Mouse (Mus musculus) left cerebral cortex, adult 6 months (tissue): Measurements from ENCODE around the gene Slc22a13. TPM values are rescaled to one million over a fixed set of nuclear protein-coding genes. Genes with fewer than 3 reads are reported as not detected.

Experiments
- long read RNA-seq, 2 experiments: library from polyadenylated mRNA; unstranded; transcript quantifications; one replicate each; pipeline ENCODE4 v2.0.0; 2019 to 2020
- polyA plus RNA-seq: library from polyadenylated mRNA; unstranded; fragments of <200 nt; fragmentation: Nextera tagmentation; gene quantifications from 2 replicates; pipeline ENCODE4 v1.2.3, GENCODE M21; 2021

The Slc22a13 gene
- polyA plus RNA-seq = not detected in 2 replicates
- long read RNA-seq, experiment 1 = 0 reads
- long read RNA-seq, experiment 2 = 0 reads

DNA sequence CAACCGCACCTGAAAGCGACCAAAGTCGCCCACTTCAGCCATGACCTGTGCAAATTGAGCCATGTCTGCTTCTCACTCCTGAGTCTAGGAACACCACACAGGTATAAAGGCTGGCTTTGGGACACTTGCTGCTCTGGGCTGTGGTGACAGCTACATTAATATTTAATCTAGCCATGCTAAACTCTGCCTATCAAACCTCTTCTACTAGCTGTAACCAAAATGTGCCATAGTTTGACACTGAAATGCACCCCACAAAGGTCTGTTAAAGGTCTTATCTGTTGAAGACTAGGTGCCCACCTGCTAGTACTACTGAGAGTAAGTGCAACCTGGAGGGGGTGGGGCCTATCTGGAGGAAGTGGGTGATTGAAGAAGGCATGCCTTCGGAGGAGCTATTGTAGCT is at the start of gene Slc22a13:
TSS of gene Slc22a13 (minus strand) at position 101 of the 400 bp plus-strand sequence.

GRCm38 (mm10) chr9:119158861-119159260 is 50.0 kb downstream of the Slc22a13 start, which contains the start of gene Gm47289:
Gene Gm47289 (plus strand): TSS chr9:119159161.

DNA sequence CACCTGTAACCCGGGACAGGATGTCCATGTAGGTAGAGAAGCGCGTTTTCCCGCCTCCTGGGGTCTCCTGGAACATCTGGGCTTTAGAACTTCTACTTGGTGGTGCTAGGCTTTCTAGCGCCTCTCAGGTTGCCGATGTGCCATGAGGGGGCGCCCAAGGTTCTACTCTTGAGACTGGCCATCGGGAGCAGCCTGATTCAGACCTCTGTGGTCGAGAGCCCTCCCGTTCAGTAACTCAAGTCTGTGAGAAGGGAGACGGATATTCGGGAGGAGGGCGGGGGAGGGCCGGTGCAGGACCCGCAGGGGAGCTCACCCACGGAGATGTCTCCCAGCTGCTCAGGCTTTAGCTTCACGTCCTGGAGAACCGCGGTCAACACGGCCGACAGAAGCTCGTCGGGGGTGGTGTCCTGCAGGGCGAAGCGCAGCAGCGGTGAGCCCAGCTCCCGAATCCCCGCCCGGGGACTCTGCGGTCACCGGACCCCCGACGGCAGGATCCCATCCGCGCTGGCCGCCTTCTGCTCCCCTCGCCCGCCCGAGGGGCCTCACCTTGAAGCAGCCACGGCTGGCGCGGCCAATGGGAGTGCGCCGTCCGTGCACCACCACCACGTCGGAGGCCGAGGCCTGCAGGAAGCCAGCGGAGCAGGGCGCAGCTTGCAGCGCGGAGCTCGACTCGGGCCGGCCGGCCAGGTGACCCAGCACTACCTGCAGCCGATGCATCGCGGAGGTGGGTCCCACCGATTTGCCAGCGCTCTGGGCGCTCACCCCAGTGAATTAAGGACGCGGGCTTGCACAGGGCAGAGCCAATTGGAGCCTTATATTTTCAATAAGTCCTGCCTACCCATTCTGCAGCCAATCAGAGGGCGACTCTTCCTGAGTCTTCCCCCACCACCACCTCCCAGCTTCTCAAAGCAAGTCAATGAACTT is 52.4 kb downstream of the Slc22a13 start, which contains the start of gene Acaa1b:
TSS of gene Acaa1b (minus strand) at position 816 of the 924 bp plus-strand sequence.

Other genes starting within 250 kb of the Slc22a13 start
- 1.9 and 2.4 TPM in 2 replicates for gene Vill, start 156.3 kb downstream of the Slc22a13 start, polyA plus RNA-seq
- gene Plcd1, start 115.6 kb downstream of the Slc22a13 start, polyA plus RNA-seq = 8.4 and 10.5 TPM in 2 replicates
- gene Dlec1, start 106.6 kb downstream of the Slc22a13 start, polyA plus RNA-seq = 0.83 and 1.7 TPM in 2 replicates
- 0.80 and 1.4 TPM in 2 replicates for gene Acaa1b, start 52.0 kb downstream of the Slc22a13 start, polyA plus RNA-seq
- gene Gm47289, start 49.9 kb downstream of the Slc22a13 start, polyA plus RNA-seq = not detected in 2 replicates
- gene Oxsr1, start 113.3 kb upstream of the Slc22a13 start, polyA plus RNA-seq = 2.8 and 4.3 TPM in 2 replicates
- 92.4 and 118 TPM in 2 replicates for gene Acaa1a, start 130.6 kb upstream of the Slc22a13 start, polyA plus RNA-seq
- gene Myd88, start 132.3 kb upstream of the Slc22a13 start, polyA plus RNA-seq = 4.8 and 4.9 TPM in 2 replicates
- 1.9 and 3.0 TPM in 2 replicates for gene Xylb, start 148.3 kb upstream of the Slc22a13 start, polyA plus RNA-seq
- gene Slc22a14, start 156.5 kb upstream of the Slc22a13 start, polyA plus RNA-seq = not detected in 2 replicates
- 3.5 and 7.6 TPM in 2 replicates for gene Acvr2b, start 193.0 kb upstream of the Slc22a13 start, polyA plus RNA-seq
- 20.2 and 23.2 TPM in 2 replicates for gene Exog, start 235.8 kb upstream of the Slc22a13 start, polyA plus RNA-seq